Mouse (Mus musculus): ENCODE data around the gene Arhgap28. TPM values are rescaled to one million over a fixed set of nuclear protein-coding genes. Genes with fewer than 3 reads are reported as not detected.
A peak's percentile ranks its signal among the peaks of the same experiment; 100 is the strongest.

The Arhgap28 gene
- polyA plus RNA-seq, 1 experiment from 2014 or later: 32.8 TPM

DNA sequence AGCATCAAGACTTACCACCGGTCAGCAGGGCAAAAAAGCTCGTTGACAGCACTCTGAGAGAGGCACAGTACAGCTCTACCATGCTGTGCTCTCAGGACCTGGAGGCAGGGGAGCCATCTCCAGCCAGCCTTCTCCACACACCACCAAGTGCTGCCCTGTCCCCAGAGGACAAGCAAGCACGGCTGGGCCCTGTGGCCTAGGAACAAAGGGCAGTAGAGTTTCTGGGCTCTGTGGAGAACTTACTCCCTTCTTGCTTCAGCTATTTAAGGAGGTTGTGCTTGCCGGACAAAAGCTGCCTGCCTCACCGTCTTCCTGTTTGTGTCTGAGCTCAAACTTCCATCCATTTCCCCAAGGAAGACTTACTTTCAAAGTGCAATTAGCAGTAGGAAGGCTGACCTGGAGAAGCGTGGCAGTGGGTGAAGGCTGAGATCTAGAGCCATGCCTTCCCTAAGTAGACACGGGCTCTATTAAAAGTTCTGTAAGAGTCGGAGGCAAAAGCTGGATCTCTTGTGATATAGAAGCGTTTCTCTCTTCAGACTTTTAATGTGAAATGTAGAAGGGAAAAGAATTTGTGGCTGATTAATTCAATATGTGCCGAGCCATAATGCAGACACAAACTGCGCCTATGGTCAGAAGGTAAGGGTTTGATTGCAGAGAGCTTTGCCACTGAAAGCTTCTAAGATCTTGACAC, 53.3 kb downstream of the Arhgap28 start:
- H3K9me3 ChIP-seq: no peaks in the 10 kb centered on the region
- peak; percentile 25 for DNase-seq (ENCODE audit: low spot score)
- 60% methylated on average over 11 of the region's 11 CpGs for WGBS
- peak overlapping the region; percentile 80 for H3K27ac ChIP-seq
- peaks cover 4% of the 10 kb centered on the region; the same call in 1 of the 2 replicates for H3K27me3 ChIP-seq (ENCODE audit: insufficient read depth, poor library complexity, severe bottlenecking)
- H3K36me3 ChIP-seq: no peaks in the 10 kb centered on the region
- H3K4me3 ChIP-seq: peak overlapping the region; percentile 32; the same call in 1 of the 2 replicates
- H3K4me1 ChIP-seq (replicated peaks): peaks cover 48% of the 10 kb centered on the region

DNA sequence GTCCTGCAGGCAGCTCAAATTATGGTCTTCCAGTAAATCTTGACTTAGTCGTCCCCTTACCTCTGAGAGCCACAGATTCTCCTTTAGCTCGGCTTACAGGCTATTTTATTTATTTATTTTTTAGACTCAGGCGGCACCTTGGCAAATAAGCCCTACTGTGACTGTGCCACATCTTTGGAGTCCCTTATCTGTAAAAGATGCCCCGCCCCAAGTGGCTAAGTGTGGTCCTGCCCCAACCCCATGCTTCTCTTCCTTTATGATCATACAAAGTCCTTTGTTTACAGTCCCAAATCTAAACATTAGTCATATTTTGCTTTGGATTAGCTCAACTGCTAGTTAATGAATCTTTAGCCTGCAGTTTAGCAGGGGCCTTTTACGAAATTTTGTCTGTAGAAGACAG, 55.3 kb downstream of the Arhgap28 start:
- H3K4me3 ChIP-seq: no peak overlapping the region
- DNase-seq (ENCODE audit: low spot score): no peak
- 76% methylated on average over 5 of the region's 5 CpGs for WGBS
- H3K36me3 ChIP-seq: no peaks in the 10 kb centered on the region
- no peak overlapping the region for H3K27ac ChIP-seq
- H3K9me3 ChIP-seq: no peaks in the 10 kb centered on the region
- H3K27me3 ChIP-seq (ENCODE audit: insufficient read depth, poor library complexity, severe bottlenecking): no peaks in the 10 kb centered on the region
- peaks cover 39% of the 10 kb centered on the region for H3K4me1 ChIP-seq (replicated peaks)

DNA sequence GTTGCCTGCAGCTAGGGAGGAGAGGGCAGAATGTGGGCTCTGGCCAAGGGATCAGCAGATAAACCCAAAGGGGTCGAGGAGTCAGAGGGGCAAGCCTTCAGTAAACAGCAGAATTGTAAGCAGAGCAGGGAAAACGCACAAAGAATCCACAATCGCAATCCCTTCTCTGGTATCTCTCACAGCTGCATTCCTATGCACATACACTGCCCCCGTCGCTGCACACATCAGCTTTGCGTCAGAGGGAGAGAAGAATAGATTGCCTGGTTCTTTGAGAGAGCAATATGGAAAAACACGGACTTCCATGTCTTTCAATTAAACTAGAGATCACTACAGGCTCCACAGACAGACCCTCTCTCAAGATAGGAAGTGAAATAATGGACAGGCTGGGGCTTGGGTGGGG, 58.5 kb downstream of the Arhgap28 start:
- no peaks in the 10 kb centered on the region for H3K27me3 ChIP-seq (ENCODE audit: insufficient read depth, poor library complexity, severe bottlenecking)
- peaks cover 22% of the 10 kb centered on the region; the same call in 1 of the 2 replicates for H3K4me1 ChIP-seq (replicated peaks)
- DNase-seq (ENCODE audit: low spot score): no peak
- no peaks in the 10 kb centered on the region for H3K36me3 ChIP-seq
- no peak overlapping the region for H3K4me3 ChIP-seq
- no peak overlapping the region for H3K27ac ChIP-seq
- WGBS: 74% methylated on average over 7 of the region's 7 CpGs
- H3K9me3 ChIP-seq: no peaks in the 10 kb centered on the region

DNA sequence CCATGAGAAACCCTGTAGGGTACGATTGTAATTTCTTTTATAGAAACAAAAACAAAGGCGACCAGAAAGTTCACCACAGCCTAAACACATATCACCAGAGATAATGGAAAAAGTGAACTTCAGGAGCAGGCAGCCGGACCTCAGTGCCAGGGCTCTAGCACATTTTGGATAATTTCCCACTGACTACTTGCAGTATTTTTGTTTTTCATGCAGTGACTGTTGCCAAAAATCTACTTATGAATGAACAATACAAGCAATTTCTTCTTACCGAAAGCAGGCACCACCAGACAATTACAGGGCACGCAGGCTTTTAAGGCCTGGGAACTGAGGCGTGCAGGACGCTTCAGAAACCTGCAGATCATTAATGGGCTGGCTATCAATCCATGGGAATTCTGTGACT, 59.7 kb downstream of the Arhgap28 start:
- no peaks in the 10 kb centered on the region for H3K9me3 ChIP-seq

DNA sequence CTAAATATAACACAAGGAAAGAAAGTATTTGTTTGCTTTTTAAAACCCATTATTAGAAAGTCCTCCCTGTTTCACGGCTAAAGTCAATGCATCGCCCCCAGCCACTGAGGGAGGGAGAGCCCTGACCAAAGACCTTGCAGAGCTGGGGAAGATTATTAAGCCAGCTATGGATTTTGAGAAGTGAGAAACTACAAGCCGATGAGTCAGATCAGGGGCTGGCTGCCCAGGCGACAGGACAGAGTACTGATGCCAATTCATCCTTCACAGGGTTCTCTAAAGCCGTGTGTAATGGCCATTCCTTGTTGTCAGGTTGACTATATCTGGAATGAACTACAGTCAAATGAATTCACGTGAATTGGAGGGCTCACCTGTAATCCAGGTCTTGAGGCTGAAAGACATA, 62.9 kb downstream of the Arhgap28 start:
- 96% methylated on average over 6 of the region's 6 CpGs for WGBS
- no peaks in the 10 kb centered on the region for H3K27me3 ChIP-seq (ENCODE audit: insufficient read depth, poor library complexity, severe bottlenecking)
- no peaks in the 10 kb centered on the region for H3K36me3 ChIP-seq
- no peak overlapping the region for H3K4me3 ChIP-seq
- H3K4me1 ChIP-seq (replicated peaks): peaks cover 22% of the 10 kb centered on the region
- no peak overlapping the region for H3K27ac ChIP-seq
- no peaks in the 10 kb centered on the region for H3K9me3 ChIP-seq
- no peak for DNase-seq (ENCODE audit: low spot score)

More for the DNA sequence above, 59.7 kb downstream of the Arhgap28 start:
- Histone ChIP-seq H3K4me3 (no peak overlapping the region), H3K36me3 (no peaks in the 10 kb centered on the region), H3K27me3 (ENCODE audit: insufficient read depth, poor library complexity, severe bottlenecking) (no peaks in the 10 kb centered on the region), H3K27ac (no peak overlapping the region), H3K4me1 (replicated peaks) (peaks cover 23% of the 10 kb centered on the region)
- DNase-seq (ENCODE audit: low spot score): no peak
- WGBS: 90% methylated on average over 7 of the region's 7 CpGs

DNA sequence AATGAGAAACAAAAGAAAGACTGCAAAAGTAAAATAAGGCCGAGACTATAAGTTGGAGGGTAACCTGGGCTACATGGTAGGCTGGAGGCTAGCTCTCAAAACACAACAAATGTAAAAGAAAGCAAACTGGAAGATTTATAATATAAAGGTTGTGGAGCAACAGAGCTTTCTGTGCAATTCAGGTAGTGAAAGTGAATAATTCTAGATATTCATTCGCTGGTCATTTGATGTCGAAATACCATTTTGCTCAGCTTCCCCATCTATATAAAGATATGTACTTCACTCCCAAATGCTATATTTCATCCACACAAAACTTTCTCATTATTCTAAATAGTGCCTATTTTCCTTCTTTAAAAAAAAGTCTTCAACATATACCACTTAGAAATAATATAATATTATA, 66.9 kb downstream of the Arhgap28 start:
- H3K27ac ChIP-seq: no peak overlapping the region
- H3K36me3 ChIP-seq: peaks cover 13% of the 10 kb centered on the region
- H3K9me3 ChIP-seq: no peaks in the 10 kb centered on the region
- no peak overlapping the region for H3K4me3 ChIP-seq
- H3K4me1 ChIP-seq (replicated peaks): peaks cover 10% of the 10 kb centered on the region
- DNase-seq (ENCODE audit: low spot score): no peak
- WGBS: 98% methylated on average over 3 of the region's 3 CpGs
- H3K27me3 ChIP-seq (ENCODE audit: insufficient read depth, poor library complexity, severe bottlenecking): no peaks in the 10 kb centered on the region

DNA sequence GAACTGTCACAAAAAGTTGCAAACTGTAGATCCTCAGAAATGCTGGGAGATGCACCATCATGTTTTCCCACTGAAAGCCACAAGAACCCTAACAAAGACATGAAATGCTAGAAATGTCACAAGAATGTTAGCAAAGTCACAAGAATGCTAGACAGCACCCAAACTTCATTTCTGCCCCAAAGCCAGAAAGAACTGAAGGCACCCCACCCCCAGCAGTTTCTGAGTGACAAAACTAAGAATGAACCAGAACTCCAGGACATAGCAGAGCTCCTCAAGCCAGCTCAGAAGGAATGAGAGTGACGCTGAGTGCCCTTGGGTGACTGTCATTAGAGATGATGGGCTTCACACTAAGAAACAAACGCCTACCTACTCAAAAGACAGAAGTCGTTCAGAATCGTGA, 68.4 kb downstream of the Arhgap28 start:
- 88% methylated on average over 4 of the region's 4 CpGs for WGBS
- Histone ChIP-seq H3K9me3 (no peaks in the 10 kb centered on the region), H3K4me1 (replicated peaks) (peaks cover 10% of the 10 kb centered on the region), H3K36me3 (peaks cover 13% of the 10 kb centered on the region), H3K27me3 (ENCODE audit: insufficient read depth, poor library complexity, severe bottlenecking) (no peaks in the 10 kb centered on the region), H3K4me3 (no peak overlapping the region), H3K27ac (no peak overlapping the region)
- DNase-seq (ENCODE audit: low spot score): no peak

DNA sequence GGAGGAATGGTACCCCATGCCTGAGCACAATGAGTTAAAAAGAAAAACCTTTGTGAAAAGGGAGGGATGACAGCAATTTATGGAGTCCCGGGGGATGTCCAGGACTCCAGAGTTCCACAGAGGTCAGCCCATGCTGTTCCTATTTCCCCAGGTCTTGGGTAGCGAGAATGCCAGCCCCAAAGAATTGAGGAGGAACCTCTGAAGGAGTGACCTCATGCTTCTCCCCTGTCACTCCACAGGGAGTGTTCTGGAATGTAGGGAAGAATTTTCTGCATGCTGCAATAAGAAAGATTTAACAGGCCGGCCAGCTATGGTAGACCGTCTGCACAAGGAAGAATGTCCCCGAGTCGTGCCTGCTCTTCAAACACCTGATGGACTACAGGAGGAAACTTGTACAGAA, 72.5 kb downstream of the Arhgap28 start:
- no peak overlapping the region for H3K4me3 ChIP-seq
- no peaks in the 10 kb centered on the region for H3K4me1 ChIP-seq (replicated peaks)
- no peaks in the 10 kb centered on the region for H3K27me3 ChIP-seq (ENCODE audit: insufficient read depth, poor library complexity, severe bottlenecking)
- WGBS: 67% methylated on average over 6 of the region's 6 CpGs
- no peak overlapping the region for H3K27ac ChIP-seq
- H3K9me3 ChIP-seq: no peaks in the 10 kb centered on the region
- H3K36me3 ChIP-seq: peaks cover 13% of the 10 kb centered on the region
- no peak for DNase-seq (ENCODE audit: low spot score)

DNA sequence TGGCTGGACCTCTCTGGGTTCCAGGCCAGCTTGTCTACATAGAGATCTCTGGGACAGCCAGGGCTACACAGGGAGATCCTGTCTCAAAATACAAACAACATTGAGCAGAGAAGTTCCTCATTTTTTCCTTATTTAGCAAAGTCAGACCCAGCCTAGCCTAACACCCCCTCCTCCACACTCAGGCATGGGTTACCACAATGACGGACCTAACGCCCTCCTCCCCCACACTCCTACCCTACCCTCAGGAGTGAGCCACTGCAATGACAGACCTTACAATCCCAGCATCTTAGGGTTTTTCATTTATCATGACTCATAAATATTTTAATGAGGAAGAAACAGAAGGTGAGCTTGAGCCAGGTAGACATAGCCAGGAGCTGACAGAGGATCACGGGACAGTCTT, 73.0 kb downstream of the Arhgap28 start:
- WGBS: 76% methylated on average over 3 of the region's 3 CpGs

DNA sequence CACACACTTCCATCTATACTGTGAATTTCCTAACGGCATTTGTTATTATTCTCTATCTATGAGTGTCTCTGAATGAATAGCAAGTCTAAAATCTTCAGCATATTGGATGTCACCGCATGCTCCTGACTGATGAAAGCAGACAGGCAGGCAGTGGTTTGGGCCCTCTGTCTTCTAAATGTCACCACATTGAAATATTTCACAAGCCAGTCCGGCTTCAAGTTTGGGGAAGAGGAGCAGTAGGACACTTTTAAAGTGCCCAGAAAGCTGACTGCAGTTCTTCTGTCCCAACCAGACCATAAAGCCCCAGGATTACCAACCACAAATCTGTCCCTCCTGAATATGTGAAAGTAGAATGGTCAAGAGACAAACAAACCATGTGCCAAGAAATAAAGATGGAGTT, 73.5 kb downstream of the Arhgap28 start:
- no peaks in the 10 kb centered on the region for H3K9me3 ChIP-seq
- peaks cover 13% of the 10 kb centered on the region for H3K36me3 ChIP-seq
- H3K27ac ChIP-seq: no peak overlapping the region
- DNase-seq (ENCODE audit: low spot score): no peak
- H3K4me1 ChIP-seq (replicated peaks): no peaks in the 10 kb centered on the region
- H3K4me3 ChIP-seq: no peak overlapping the region
- no peaks in the 10 kb centered on the region for H3K27me3 ChIP-seq (ENCODE audit: insufficient read depth, poor library complexity, severe bottlenecking)
- WGBS: 88% methylated on average over 3 of the region's 3 CpGs

More for the DNA sequence above, 73.0 kb downstream of the Arhgap28 start:
- no peak overlapping the region for H3K27ac ChIP-seq
- no peaks in the 10 kb centered on the region for H3K27me3 ChIP-seq (ENCODE audit: insufficient read depth, poor library complexity, severe bottlenecking)
- no peaks in the 10 kb centered on the region for H3K4me1 ChIP-seq (replicated peaks)
- H3K9me3 ChIP-seq: no peaks in the 10 kb centered on the region
- H3K36me3 ChIP-seq: peaks cover 13% of the 10 kb centered on the region
- no peak overlapping the region for H3K4me3 ChIP-seq
- DNase-seq (ENCODE audit: low spot score): no peak

DNA sequence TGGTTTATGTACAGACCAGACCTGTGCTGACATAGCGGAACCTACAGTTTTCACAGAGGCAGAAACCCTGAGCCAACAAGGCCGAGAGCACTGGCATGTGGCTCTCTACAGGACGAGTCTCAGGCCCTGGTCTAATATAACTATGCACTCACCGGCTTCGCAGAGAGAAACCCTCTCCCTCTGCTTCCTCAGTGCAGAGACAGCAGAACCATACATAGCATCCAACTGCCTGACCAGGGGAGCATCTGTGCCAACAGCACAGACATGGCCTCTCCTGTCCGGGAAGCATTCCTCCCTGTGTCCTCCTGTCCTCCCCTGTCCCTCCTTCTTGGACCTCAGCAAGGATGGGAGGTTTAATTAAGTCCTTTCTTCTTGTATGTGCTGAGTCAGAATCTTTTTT, 75.6 kb downstream of the Arhgap28 start:
- WGBS: 89% methylated on average over 6 of the region's 6 CpGs
- Histone ChIP-seq H3K9me3 (no peaks in the 10 kb centered on the region), H3K27ac (no peak overlapping the region), H3K4me3 (no peak overlapping the region), H3K27me3 (ENCODE audit: insufficient read depth, poor library complexity, severe bottlenecking) (no peaks in the 10 kb centered on the region), H3K36me3 (peaks cover 6% of the 10 kb centered on the region), H3K4me1 (replicated peaks) (no peaks in the 10 kb centered on the region)
- no peak for DNase-seq (ENCODE audit: low spot score)

DNA sequence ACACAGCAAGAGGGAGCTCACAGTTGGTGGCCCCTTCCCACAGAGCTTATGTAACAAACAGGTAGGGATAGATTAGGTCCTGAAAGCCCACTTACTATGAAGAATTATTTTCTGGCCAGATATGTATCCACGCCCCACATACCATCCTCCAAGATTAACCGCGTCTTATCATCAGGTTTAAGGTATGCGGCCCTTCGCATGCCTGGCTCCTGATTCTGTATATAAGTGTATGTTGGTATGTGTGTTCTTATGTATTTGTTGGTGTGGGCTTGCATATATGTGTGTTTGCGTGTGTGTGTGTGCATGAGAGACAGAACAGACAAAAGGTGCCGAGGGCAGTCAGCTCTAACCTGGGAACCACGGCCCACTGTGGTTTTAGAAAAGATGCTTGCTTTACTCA, 76.1 kb downstream of the Arhgap28 start:
- Histone ChIP-seq H3K4me1 (replicated peaks) (no peaks in the 10 kb centered on the region), H3K4me3 (no peak overlapping the region), H3K27me3 (ENCODE audit: insufficient read depth, poor library complexity, severe bottlenecking) (no peaks in the 10 kb centered on the region), H3K27ac (no peak overlapping the region), H3K9me3 (no peaks in the 10 kb centered on the region), H3K36me3 (peaks cover 2% of the 10 kb centered on the region; the same call in 1 of the 2 replicates)
- no peak for DNase-seq (ENCODE audit: low spot score)
- WGBS: 94% methylated on average over 8 of the region's 8 CpGs

DNA sequence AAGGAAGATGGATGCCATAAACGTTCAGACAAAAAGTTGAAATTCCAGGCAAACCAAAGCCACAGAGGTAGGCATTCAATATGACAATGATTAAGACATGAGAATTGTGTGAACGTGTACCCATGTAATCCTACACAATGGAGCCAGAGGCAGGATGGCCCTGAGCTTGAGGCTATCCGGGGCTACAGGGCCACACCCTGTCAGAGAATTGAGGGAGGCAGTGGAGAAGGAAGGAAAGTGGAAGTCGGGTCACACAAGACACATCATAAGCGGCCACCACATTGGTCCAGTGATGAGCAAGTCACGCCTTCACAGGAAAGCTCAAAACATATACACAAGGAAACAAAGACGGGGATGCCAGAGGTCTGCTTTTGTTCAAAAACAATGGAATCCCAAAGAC, 84.0 kb downstream of the Arhgap28 start:
- DNase-seq (ENCODE audit: low spot score): no peak
- no peak overlapping the region for H3K4me3 ChIP-seq
- WGBS: 74% methylated on average over 7 of the region's 7 CpGs

DNA sequence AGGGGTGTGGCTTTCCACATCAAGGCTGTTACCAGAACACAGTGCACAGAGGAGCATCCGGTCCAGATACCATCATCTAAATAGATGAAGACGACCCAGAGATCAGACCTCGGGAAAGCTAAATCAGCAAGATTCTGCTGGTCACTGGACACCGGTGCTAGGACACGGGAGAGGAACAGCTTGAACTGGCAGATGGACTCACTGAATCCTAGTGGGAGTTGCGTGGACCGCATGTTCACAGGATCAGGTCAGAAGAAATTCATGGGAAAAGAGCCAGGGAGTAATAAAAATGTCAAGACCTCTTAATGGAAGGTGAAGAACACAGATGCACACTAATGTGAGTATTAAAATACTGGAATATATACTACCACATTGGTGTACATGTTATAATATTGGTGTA, 85.7 kb downstream of the Arhgap28 start:
- Histone ChIP-seq H3K36me3 (no peaks in the 10 kb centered on the region), H3K4me1 (replicated peaks) (peaks cover 4% of the 10 kb centered on the region; the same call in 1 of the 2 replicates), H3K27me3 (ENCODE audit: insufficient read depth, poor library complexity, severe bottlenecking) (no peaks in the 10 kb centered on the region), H3K9me3 (no peaks in the 10 kb centered on the region), H3K4me3 (no peak overlapping the region), H3K27ac (no peak overlapping the region)
- no peak for DNase-seq (ENCODE audit: low spot score)
- 91% methylated on average over 7 of the region's 7 CpGs for WGBS

More for the DNA sequence above, 84.0 kb downstream of the Arhgap28 start:
- H3K36me3 ChIP-seq: no peaks in the 10 kb centered on the region
- H3K27me3 ChIP-seq (ENCODE audit: insufficient read depth, poor library complexity, severe bottlenecking): no peaks in the 10 kb centered on the region
- no peaks in the 10 kb centered on the region for H3K9me3 ChIP-seq
- no peak overlapping the region for H3K27ac ChIP-seq
- H3K4me1 ChIP-seq (replicated peaks): no peaks in the 10 kb centered on the region; the same call in 1 of the 2 replicates

Data from hindbrain, embryonic 10.5 days (tissue).